Mouse (Mus musculus) heart, embryonic 13.5 days (tissue): ENCODE results near the gene St6galnac6. TPM values are rescaled to one million over a fixed set of nuclear protein-coding genes. Genes with fewer than 3 reads are reported as not detected.
A peak's percentile ranks its signal among the peaks of the same experiment; 100 is the strongest.

Experiments
- ATAC-seq: fragments of 200-750 bp; cut with Nextera tagmentation; 2 replicates; pipeline ENCODE4 v1.8.0; 2017; ENCODE audit warnings: moderate TSS enrichment; ENCODE audit not compliant: insufficient number of reproducible peaks, low FRiP score, low TSS enrichment; ENCODE audit errors: extremely low read depth
- H3K27ac ChIP-seq: fragments of 300-500 bp; sonication (generic); replicated peaks from 2 replicates; pipeline ENCODE4 v1.5.1; 2015; ENCODE audit warnings: moderate library complexity, mild to moderate bottlenecking, inconsistent platforms
- H3K27me3 ChIP-seq: fragments of 300-500 bp; sonication (generic); replicated peaks from 2 replicates; pipeline ENCODE4 v1.6.1; 2015; ENCODE audit warnings: mild to moderate bottlenecking, inconsistent platforms
- H3K36me3 ChIP-seq: fragments of 300-500 bp; sonication (generic); 2 replicates; pipeline ENCODE4 v1.6.1; 2015; ENCODE audit warnings: mild to moderate bottlenecking, inconsistent platforms
- H3K4me1 ChIP-seq: fragments of 300-500 bp; sonication (generic); 2 replicates; pipeline ENCODE4 v1.6.1; 2015; ENCODE audit warnings: inconsistent platforms
- H3K4me2 ChIP-seq: fragments of 300-500 bp; sonication (generic); 2 replicates; pipeline ENCODE4 v1.6.1; 2015; ENCODE audit warnings: inconsistent platforms, mild to moderate bottlenecking, moderate library complexity
- H3K4me3 ChIP-seq: fragments of 300-500 bp; sonication (generic); 2 replicates; pipeline ENCODE4 v1.5.1; 2015; ENCODE audit warnings: moderate library complexity, mild to moderate bottlenecking, inconsistent platforms
- H3K9ac ChIP-seq: fragments of 300-500 bp; sonication (generic); 2 replicates; pipeline ENCODE4 v1.6.1; 2015; ENCODE audit warnings: inconsistent platforms, mild to moderate bottlenecking, moderate library complexity
- H3K9me3 ChIP-seq: fragments of 300-500 bp; sonication (generic); 2 replicates; pipeline ENCODE4 v1.6.1; 2016; ENCODE audit warnings: inconsistent platforms
- WGBS: fragments of 180-500 bp; shearing (Covaris S2); methylation state at CpG from one replicate; pipeline ENCODE4 v1.1.7; 2015; ENCODE audit warnings: mixed read lengths; 5-methylcytosine and 5-hydroxymethylcytosine counted together
- polyA plus RNA-seq: library from polyadenylated mRNA; unstranded; fragments of >200 nt; fragmentation: Nextera tagmentation; extraction: Ambion mirVana; gene quantifications from 2 replicates; pipeline ENCODE4 v1.2.1, GENCODE M21; 2015

St6galnac6 gene
- 24.8 and 29.1 TPM in 2 replicates for polyA plus RNA-seq

GRCm38 (mm10) chr2:32599409-32599808 is at the start of gene St6galnac6:
St6galnac6 (plus strand) TSS chr2:32599709.
- no peak within 1 kb of the TSS for H3K4me3 ChIP-seq
- H3K27me3 ChIP-seq, result no peaks in the 10 kb centered on the region
- H3K9ac ChIP-seq, result no peak within 1 kb of the TSS; the same call in 1 of the 2 replicates

GRCm38 (mm10) chr2:32549764-32550163 is 49.7 kb upstream of the St6galnac6 start:
- Histone ChIP-seq H3K9me3 (no peaks in the 10 kb centered on the region), H3K9ac (no peak overlapping the region), H3K36me3 (0 out of 2 replicates have a peak, but pooled peaks cover 3% of the 10 kb centered on the region), H3K27ac (peak overlapping the region; percentile 13; the same call in 1 of the 2 replicates), H3K4me3 (no peak overlapping the region), H3K27me3 (no peaks in the 10 kb centered on the region), H3K4me1 (peaks cover 40% of the 10 kb centered on the region), H3K4me2 (no peak overlapping the region)
- WGBS, result 59% methylated on average over 6 of the region's 6 CpGs
- ATAC-seq, result no peak

More at GRCm38 (mm10) chr2:32599409-32599808, at the start of gene St6galnac6:
- Histone ChIP-seq H3K36me3 (peaks cover 52% of the 10 kb centered on the region), H3K9me3 (no peaks in the 10 kb centered on the region), H3K4me2 (no peak within 1 kb of the TSS), H3K4me1 (peaks cover 20% of the 10 kb centered on the region), H3K27ac (no peak within 1 kb of the TSS)
- WGBS, result 91% methylated on average over 3 of the region's 3 CpGs
- ATAC-seq, result no peak

GRCm38 (mm10) chr2:32551236-32551635 is 48.3 kb upstream of the St6galnac6 start:
- Histone ChIP-seq H3K4me2 (no peak overlapping the region), H3K9ac (no peak overlapping the region), H3K36me3 (0 out of 2 replicates have a peak, but pooled peaks cover 3% of the 10 kb centered on the region), H3K9me3 (no peaks in the 10 kb centered on the region), H3K4me1 (peaks cover 53% of the 10 kb centered on the region), H3K27me3 (no peaks in the 10 kb centered on the region), H3K4me3 (no peak overlapping the region), H3K27ac (no peak overlapping the region)
- WGBS, result 83% methylated on average over 5 of the region's 5 CpGs
- no peak for ATAC-seq

GRCm38 (mm10) chr2:32553592-32554148 is 45.8 kb upstream of the St6galnac6 start:
- Histone ChIP-seq H3K27me3 (no peaks in the 10 kb centered on the region), H3K4me1 (peaks cover 36% of the 10 kb centered on the region), H3K9me3 (no peaks in the 10 kb centered on the region), H3K36me3 (peaks cover 7% of the 10 kb centered on the region; the same call in 1 of the 2 replicates), H3K9ac (0 out of 2 replicates have a peak overlapping the region, but pooled peaks have one; percentile 14), H3K27ac (no peak overlapping the region), H3K4me3 (no peak overlapping the region), H3K4me2 (no peak overlapping the region)
- 46% methylated on average over 7 of the region's 7 CpGs for WGBS
- no peak for ATAC-seq

- H3K9me3 ChIP-seq, result no peaks in the 10 kb centered on the region
- H3K27ac ChIP-seq, result no peak overlapping the region
- peak overlapping the region; percentile 33; the same call in 1 of the 2 replicates for H3K9ac ChIP-seq
- no peak overlapping the region for H3K4me2 ChIP-seq
- peaks cover 29% of the 10 kb centered on the region for H3K4me1 ChIP-seq
- WGBS, result 29% methylated on average over 4 of the region's 4 CpGs
- no peak overlapping the region for H3K4me3 ChIP-seq
- H3K27me3 ChIP-seq, result no peaks in the 10 kb centered on the region
- peaks cover 25% of the 10 kb centered on the region for H3K36me3 ChIP-seq
- ATAC-seq, result peak; percentile 23; the same call in 1 of the 2 replicates
These were observed 44.0 kb upstream of the St6galnac6 start for GRCm38 (mm10) chr2:32555484-32555883.

- Histone ChIP-seq H3K4me3 (no peak overlapping the region), H3K27me3 (no peaks in the 10 kb centered on the region), H3K4me2 (no peak overlapping the region), H3K27ac (no peak overlapping the region), H3K4me1 (peaks cover 25% of the 10 kb centered on the region), H3K36me3 (peaks cover 30% of the 10 kb centered on the region), H3K9me3 (no peaks in the 10 kb centered on the region), H3K9ac (0 out of 2 replicates have a peak overlapping the region, but pooled peaks have one; percentile 25)
- 65% methylated on average over 7 of the region's 7 CpGs for WGBS
- no peak for ATAC-seq
These were observed 43.5 kb upstream of the St6galnac6 start for GRCm38 (mm10) chr2:32556019-32556418.

GRCm38 (mm10) chr2:32559570-32559969 is 39.9 kb upstream of the St6galnac6 start:
- Histone ChIP-seq H3K27ac (no peak overlapping the region), H3K4me2 (no peak overlapping the region), H3K9me3 (no peaks in the 10 kb centered on the region), H3K9ac (peak overlapping the region; percentile 37), H3K4me3 (no peak overlapping the region), H3K4me1 (peaks cover 25% of the 10 kb centered on the region), H3K36me3 (peaks cover 53% of the 10 kb centered on the region), H3K27me3 (no peaks in the 10 kb centered on the region)
- WGBS, result 62% methylated on average over 5 of the region's 5 CpGs
- no peak for ATAC-seq

- Histone ChIP-seq H3K4me2 (no peak overlapping the region), H3K27ac (0 out of 2 replicates have a peak overlapping the region, but pooled peaks have one; percentile 37), H3K9ac (no peak overlapping the region), H3K9me3 (no peaks in the 10 kb centered on the region), H3K4me3 (no peak overlapping the region), H3K27me3 (no peaks in the 10 kb centered on the region), H3K4me1 (peaks cover 9% of the 10 kb centered on the region), H3K36me3 (peaks cover 60% of the 10 kb centered on the region)
- WGBS, result 41% methylated on average over 4 of the region's 4 CpGs
- no peak for ATAC-seq
These were observed 32.9 kb upstream of the St6galnac6 start for GRCm38 (mm10) chr2:32566536-32567063.

GRCm38 (mm10) chr2:32568149-32568548 is 31.4 kb upstream of the St6galnac6 start:
- H3K27me3 ChIP-seq, result no peaks in the 10 kb centered on the region

GRCm38 (mm10) chr2:32568941-32569340 is 30.6 kb upstream of the St6galnac6 start:
- H3K9me3 ChIP-seq, result no peaks in the 10 kb centered on the region
- H3K27ac ChIP-seq, result no peak overlapping the region
- H3K27me3 ChIP-seq, result no peaks in the 10 kb centered on the region
- no peak overlapping the region for H3K9ac ChIP-seq
- 71% methylated on average over 3 of the region's 3 CpGs for WGBS
- H3K36me3 ChIP-seq, result peaks cover 59% of the 10 kb centered on the region
- no peak for ATAC-seq
- H3K4me1 ChIP-seq, result peaks cover 16% of the 10 kb centered on the region
- no peak overlapping the region for H3K4me3 ChIP-seq
- H3K4me2 ChIP-seq, result no peak overlapping the region

More at GRCm38 (mm10) chr2:32568149-32568548, 31.4 kb upstream of the St6galnac6 start:
- Histone ChIP-seq H3K4me3 (no peak overlapping the region), H3K4me1 (peaks cover 16% of the 10 kb centered on the region), H3K36me3 (peaks cover 62% of the 10 kb centered on the region), H3K27ac (no peak overlapping the region), H3K9ac (no peak overlapping the region), H3K4me2 (no peak overlapping the region), H3K9me3 (no peaks in the 10 kb centered on the region)
- 58% methylated on average over 5 of the region's 5 CpGs for WGBS
- no peak for ATAC-seq

- no peaks in the 10 kb centered on the region for H3K9me3 ChIP-seq
- H3K4me3 ChIP-seq, result peak within 1 kb of the TSS; percentile 81
- peaks cover 9% of the 10 kb centered on the region for H3K27me3 ChIP-seq
- WGBS, result 1% methylated on average over 36 of the region's 36 CpGs
- peak; percentile 74; the same call in 1 of the 2 replicates for ATAC-seq
- peak within 1 kb of the TSS; percentile 38 for H3K27ac ChIP-seq
- peak within 1 kb of the TSS; percentile 89 for H3K9ac ChIP-seq
- H3K4me1 ChIP-seq, result peaks cover 26% of the 10 kb centered on the region
- peaks cover 40% of the 10 kb centered on the region for H3K36me3 ChIP-seq
- H3K4me2 ChIP-seq, result peak within 1 kb of the TSS; percentile 93
These were observed 28.6 kb upstream of the St6galnac6 start, which contains the start of gene Dpm2 for GRCm38 (mm10) chr2:32570698-32571494. Dpm2 (plus strand) TSS chr2:32570858.
